Mouse (Mus musculus) spleen, postnatal 14 days (tissue): ENCODE data around the gene Cwc27.

Experiments used
- DNase-seq, 2 experiments: peaks; one replicate each; pipeline ENCODE4 v3.0.0; 2021 to 2022; ENCODE audit warnings: low spot score in 2 of 2

Cwc27 gene

DNA sequence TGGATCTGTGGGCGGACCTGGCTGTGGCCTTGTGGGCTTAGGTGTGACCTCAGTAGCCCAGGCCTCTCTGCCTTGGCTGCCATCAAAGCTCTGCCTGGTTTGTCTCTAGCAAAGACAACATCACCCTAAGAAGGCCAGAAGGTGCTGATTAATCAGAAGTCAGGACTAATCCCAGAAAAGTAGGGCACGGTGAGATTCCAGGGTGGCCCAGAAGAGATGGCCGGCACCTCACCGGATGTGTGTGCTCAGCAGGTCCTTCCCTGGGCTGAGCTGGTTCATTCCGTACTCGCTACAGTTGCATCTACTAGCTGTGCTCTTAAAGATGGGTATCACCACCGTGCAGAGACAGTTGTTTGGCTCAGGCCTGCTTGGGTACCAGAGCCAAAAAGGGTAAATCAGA lies 201.8 kb downstream of the Cwc27 start:
- no peak for DNase-seq

DNA sequence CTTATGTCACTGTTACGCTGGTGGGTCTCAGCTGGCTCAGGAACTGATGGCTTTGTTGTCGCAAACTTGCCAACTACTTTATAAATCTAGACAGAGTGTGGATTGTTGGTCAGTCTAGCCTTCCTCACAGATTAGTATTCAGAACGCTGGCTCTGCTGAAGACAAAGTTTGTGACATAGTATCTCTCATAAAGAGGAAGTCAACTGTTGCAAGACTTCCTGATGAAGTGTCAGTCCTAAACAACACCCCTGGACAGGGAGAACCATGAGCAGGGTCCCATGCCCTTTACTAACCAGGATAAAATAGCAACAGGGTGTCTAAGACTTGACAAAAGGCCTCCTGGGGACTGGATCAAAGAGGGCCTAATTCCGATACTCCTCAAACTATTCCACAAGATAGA lies 205.6 kb downstream of the Cwc27 start:
- DNase-seq, result no peak

DNA sequence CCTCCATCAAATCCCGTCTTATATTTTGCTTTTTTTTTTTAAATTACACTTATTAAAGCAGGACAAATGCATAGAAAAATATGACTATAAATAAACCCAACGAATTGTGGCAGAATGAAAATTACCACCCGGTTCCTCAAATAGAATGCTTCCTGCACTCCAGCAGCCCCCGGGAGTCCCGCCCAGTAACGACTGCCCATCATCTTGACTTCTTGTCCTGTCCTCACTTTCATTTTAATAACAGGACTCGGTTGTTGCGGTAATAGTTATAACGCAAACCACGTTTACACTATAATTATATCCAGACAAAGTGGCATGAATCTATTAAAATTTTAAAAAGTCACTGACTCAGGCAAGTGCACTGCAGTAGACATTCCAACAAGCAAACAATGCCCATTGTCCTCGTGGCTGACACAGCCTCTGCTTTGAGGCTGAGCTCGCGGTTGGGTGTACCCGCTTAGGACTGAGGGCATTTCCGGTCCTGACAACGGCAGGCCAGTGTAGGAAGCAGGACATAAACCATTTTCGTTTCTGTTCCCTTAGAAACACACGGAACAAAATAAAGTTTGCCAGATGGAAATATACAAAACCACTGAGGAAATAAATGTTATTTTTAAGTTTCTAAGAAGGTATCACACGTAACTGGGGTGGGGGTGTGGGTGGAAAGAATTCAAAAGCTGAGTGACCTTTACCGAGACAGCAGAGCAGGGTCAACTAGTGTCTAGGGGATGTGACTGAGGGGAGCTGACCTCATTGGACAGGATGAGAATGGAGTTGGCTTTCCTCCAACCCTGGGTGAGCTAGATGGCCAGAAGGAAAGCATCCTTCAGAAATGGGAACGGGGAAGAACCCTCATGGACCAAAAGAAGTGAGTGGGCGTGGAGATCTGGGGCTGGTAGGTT lies 206.5 kb downstream of the Cwc27 start:
- peak in 1 of 2 experiments; percentile 10 for DNase-seq

DNA sequence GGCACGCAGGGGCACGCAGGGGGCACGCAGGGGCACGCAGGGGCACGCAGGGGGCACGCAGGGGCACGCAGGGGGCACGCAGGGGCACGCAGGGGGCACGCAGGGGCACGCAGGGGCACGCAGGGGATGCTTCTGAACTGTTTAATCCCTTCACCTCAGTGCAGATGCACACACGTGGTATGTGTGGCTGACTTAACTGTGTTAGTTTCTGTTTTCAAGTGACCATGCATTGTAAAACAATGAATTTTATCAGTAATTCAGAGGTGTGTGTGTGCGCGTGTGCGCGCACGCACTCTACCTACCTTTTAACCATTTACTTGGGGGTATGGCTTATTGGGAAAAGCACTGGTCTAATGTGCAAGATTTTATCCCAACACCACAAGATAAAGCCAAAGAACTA lies 208.4 kb downstream of the Cwc27 start:
- DNase-seq, result no peak

DNA sequence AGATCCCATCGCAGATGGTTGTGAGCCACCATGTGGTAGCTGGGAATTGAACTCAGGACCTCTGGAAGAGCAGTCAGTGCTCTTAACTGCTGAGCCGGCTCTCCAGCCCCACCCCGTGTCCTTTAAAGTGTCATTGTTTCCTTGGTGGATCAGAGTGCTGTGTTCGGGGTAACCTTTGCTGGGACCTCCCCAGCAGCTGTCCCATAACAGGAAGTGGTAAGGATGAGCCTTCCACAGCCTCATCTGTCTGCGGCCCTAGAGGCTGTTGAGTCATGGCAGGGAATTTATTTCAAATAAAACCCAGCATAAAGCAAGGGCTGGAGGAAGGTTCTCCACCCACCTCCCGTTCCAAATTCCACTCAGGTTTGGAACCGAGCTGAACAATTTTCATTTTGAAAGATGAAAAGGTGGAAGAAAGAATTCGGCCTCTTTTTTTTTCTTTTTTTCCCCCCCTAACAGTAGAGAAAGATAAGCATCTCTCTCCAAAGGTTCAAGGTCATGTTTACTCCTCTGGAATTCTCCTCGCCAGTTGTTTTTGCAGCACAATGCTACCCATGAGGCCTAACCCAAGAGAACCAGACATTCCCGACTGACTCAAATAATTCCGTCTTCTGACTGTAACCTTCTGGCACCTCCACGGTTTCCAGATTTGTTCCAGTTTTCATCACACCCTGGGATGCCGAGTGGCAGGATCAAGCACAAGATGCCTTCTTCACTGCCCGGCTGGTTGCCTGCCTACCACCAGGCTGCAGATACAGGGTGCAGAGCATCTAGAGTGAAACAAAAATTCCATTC lies 210.0 kb downstream of the Cwc27 start:
- no peak for DNase-seq

DNA sequence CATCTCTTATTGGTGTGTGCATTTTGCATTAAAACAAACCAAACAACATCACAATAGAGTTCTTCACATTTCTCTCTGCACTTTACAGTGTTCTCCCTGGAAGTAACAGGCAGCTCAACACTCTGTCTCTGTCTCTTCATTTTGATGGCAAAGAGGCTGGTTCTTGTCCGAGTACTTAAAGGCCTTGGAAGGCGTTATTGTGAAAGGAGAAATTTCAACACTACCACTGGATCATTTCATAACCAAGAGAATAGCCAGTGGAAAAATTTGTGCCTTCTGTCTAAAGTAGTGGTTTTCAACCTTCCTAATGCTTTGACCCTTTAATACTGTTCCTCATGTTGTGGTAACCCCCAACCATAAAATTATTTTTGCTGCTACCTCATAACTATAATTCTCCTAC lies 211.8 kb downstream of the Cwc27 start:
- no peak for DNase-seq

DNA sequence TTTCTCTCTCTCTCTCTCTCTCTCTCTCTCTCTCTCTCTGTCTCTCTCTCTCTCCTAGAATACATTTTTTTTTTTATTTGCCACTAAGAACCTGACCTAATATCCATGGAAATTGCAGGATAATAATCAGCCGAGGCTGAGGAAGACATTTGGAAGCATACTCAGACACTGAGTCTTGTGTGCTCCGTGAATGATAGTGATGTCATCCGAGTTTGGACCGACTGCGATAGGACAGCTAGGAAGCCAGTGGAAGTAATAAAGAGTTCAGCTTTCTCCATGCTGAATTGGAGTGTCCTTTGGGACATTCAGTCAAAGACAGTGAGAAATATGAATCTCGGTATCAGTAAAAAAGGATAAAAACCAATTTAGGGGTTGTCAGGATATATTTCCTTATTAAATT lies 214.7 kb downstream of the Cwc27 start:
- DNase-seq, result no peak

DNA sequence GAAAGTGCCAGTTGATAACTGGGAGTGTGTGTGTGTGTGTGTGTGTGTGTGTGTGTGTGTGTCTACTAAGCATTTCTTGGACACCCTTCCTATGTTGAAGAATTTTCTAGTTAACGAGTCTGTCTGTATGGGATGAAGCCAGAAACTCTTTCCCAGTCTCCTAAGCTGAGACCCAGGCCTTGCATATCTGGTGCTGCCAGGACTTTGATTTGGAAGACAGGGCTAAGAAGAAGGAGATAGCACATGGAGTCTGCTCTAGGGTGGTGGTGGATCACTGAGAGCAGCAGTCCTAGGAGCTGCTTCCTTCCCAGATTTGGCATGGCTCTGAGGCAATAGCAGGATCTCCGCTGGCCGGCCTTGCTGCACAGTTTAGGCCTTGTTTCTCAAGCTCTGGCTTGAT lies 215.2 kb downstream of the Cwc27 start:
- no peak for DNase-seq

DNA sequence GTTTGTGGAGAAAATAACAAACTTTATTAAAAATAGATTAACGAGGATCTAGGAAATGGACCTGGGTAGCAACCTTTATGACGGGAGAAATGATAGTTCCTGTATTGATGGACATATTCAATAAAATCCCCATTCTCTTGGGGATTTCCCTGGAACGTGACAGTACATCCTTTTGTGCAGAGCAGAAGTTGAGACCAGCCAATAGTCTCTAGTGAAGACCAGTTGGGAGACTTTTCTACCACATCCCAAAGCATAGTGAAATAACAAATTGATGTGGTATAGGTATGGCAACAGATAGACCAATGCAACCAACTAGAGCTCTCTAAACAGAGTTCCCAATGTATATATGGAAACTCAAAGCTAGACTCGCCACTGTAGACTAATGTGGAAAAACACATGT lies 220.7 kb downstream of the Cwc27 start:
- DNase-seq, result no peak

DNA sequence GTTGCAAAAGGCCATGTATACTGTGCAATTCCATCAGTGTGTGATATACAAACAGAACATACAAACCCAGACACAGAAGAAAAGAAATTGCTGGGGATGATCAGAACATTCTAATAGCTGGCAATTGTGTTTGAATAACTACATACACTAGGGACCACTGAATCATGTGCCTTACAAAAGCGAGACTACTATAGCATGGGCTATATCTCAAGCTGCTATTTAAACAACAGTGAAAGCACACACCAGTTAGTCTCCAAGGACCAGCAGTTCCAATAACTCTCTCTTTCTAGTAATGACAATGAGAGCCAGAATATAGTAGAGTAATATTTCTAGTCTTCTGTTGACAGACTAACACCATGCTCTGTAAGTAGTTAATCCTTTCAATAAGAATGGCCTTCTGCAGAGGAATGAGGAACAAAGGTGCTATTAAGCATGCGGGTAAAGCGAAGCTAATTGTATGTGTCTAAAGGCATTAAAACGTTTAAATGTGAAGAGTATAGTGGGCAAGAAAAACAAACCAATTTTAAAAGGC lies 222.1 kb downstream of the Cwc27 start:
- no peak for DNase-seq

DNA sequence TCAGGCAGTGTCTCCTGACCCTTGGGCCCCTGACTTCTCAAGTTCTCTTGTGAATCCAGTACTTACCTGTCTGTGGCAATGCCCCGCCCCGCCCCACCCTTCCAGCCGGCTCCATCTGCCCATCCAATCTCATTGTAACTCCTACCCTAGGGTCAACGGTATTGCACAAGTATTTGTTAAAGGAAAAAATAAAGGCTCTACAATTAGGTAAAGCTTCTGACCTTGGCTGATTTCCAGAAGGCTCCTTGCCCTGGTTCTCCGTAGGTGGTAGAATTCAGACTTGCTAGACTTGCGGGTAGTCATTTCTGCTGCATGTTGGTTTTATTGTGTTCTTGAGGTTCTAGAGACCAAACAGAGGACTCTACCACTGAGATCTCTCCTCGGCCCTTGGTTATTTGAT lies 226.0 kb downstream of the Cwc27 start:
- no peak for DNase-seq

DNA sequence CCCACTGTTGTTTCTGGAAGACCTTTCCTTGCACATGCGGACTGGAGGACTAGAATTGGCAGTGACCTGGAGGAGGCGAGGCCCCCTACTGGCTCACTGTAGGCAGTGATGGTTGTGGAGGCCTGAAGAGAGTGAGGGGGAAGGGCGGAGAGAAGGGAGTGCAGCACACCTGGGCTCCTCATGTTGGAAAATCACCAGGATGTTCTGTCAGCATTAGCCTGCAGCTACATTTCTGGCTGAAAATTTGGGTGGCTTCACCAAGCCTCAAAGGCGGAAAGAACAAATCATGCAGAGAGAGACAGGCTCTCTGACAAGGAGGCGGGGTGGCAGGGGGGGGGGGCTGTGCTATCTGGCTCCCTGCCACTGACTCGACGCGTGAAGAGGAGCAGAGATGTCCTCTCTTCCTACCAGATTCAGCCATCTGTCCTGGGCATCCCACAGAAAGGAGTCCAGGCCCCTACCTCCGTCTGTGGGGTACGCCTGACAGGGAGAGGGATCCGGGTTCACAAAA lies 226.8 kb downstream of the Cwc27 start:
- DNase-seq, result no peak

DNA sequence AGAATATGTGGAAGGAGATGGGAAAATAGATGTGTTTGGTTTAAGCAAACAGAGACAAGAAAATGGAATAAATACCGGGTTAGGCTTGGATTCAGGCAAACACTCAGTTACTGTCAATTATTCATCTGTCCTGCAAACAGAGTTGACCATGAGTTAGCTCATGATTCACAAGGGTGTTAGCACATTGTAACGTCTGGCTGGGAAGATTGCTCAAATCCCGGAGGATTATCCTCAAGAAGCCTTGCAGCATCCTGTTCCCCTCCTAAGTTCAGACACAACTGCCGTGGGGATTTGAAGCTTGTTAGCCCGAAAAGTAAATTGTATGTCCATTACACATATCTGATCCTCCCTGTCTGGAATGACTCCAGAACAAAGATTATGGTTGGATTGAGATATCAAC lies 228.6 kb downstream of the Cwc27 start:
- DNase-seq, result no peak
